In the genomic region with DNA sequence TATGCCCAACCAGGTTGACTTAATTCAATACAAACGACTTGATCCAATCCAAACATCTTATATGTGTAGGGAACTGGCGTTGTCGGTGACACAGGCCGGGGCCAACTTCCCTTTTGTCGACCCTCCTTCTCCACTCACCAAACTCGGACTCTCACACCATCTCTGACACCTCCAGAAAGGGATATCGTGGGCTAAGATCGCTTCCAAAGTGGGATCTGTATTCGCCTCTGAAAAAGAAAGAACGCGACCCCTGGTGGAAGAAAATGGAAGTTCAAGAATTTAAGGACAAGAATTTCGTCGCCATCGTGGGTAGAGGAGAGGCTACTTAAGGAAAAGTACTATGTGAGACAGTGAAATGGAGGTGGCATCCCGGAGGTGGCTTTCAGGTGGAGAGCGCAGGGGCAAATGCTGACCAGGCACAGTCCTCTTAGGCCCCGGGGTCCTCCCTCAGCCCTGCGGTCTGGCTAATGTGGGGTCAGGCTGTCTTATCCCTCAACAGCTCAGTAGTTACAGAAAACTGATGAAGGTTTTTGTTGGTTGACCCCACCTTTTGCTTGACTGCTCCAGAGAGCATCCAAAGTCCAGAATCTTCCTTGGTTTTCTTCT, we compare ENCODE assay signal across 9 mouse cellular contexts. TPM values are rescaled to one million over a fixed set of nuclear protein-coding genes. Genes with fewer than 3 reads are reported as not detected.
DNase-seq lines count a peak whose midpoint lies in the region; ATAC-seq and TF ChIP-seq lines count a peak whose summit lies in the region.
"Had no signal": no experiment of that assay in that cellular context is flagged by ENCODE, and none has a peak within 500 bp of the region (broad histone marks: within the 10 kb centered on the region; RNA-seq: fewer than 3 reads in every experiment).

No protein-coding gene starts in this region.

- WGBS in intestine, postnatal 0 days, result 5% methylated on average over 18 of the region's 18 CpGs
- WGBS in liver, adult 2 months, result 9% methylated on average over 18 of the region's 18 CpGs

- ATAC-seq in granulocyte monocyte progenitor cell, adult 5-6 weeks (replicated peaks; ENCODE audit: poor library complexity, severe bottlenecking), result peak; percentile 50
- ATAC-seq in intestine, postnatal 0 days, result no peak
- ATAC-seq in monocyte, adult 5-6 weeks (replicated peaks; ENCODE audit: insufficient number of reproducible peaks, low FRiP score, low TSS enrichment, poor library complexity, severe bottlenecking), result peak; percentile 41; the same call in 1 of the 2 replicates

- no peaks in the 10 kb centered on the region for H3K27me3 ChIP-seq in MEL (ENCODE audit: control insufficient read depth in 1 of 2, insufficient read depth in 2 of 2, low read length in 2 of 2)
- peaks cover 56% of the 10 kb centered on the region for H3K27me3 ChIP-seq in intestine, postnatal 0 days (replicated peaks; ENCODE audit: control insufficient read depth, insufficient read depth, low read length)
- peaks cover 23% of the 10 kb centered on the region for H3K27me3 ChIP-seq in liver, adult 2 months (ENCODE audit: control insufficient read depth, insufficient read depth, low read length)

- no peak for TF ChIP-seq POLR2A in MEL (IDR thresholded peaks at IDR 0.05; ENCODE audit: control insufficient read depth in 1 of 2, insufficient read depth in 1 of 2, low read depth in 1 of 2, low read length in 2 of 2, poor library complexity in 1 of 2)
- no peak for TF ChIP-seq POLR2A in liver, adult 2 months (IDR thresholded peaks at IDR 0.05; ENCODE audit: extremely low read depth, insufficient read depth, low read length)

- DNase-seq in A20 (ENCODE audit: low read depth, low spot score) (peak; percentile 74), MEL (ENCODE audit: low read depth, low spot score) (peak; percentile 82)
- peak; percentile 86 to 87 for DNase-seq in cerebellum, postnatal 14 days
- peak; percentile 52 for DNase-seq in liver, adult 2 months (ENCODE audit: extremely low read depth, low read depth, low spot score)
- peak; percentile 45 for DNase-seq in thymus, postnatal 4 days

- H3K9me3 ChIP-seq in MEL (replicated peaks; ENCODE audit: insufficient read depth, low read length), result no peaks in the 10 kb centered on the region
- no peaks in the 10 kb centered on the region for H3K9me3 ChIP-seq in intestine, postnatal 0 days (ENCODE audit: control insufficient read depth)

- TF ChIP-seq EP300 in MEL (IDR thresholded peaks at IDR 0.05; ENCODE audit: low read depth in 1 of 2, low read length in 2 of 2), result no peak

- no peak overlapping the region for H3K9ac ChIP-seq in MEL (ENCODE audit: control insufficient read depth, low read depth, low read length, poor library complexity, severe bottlenecking)
- no peak overlapping the region for H3K9ac ChIP-seq in intestine, postnatal 0 days (ENCODE audit: low read depth, low read length)
- no peak overlapping the region for H3K9ac ChIP-seq in liver, adult 2 months (ENCODE audit: low read depth, low read length)

- no peaks in the 10 kb centered on the region for H3K36me3 ChIP-seq in MEL (ENCODE audit: control insufficient read depth in 1 of 2, insufficient read depth in 2 of 2, low read length in 2 of 2)
- no peaks in the 10 kb centered on the region for H3K36me3 ChIP-seq in intestine, postnatal 0 days (ENCODE audit: control insufficient read depth, insufficient read depth)
- no peaks in the 10 kb centered on the region for H3K36me3 ChIP-seq in liver, adult 2 months (ENCODE audit: control insufficient read depth, insufficient read depth, low read length)

- H3K79me2 ChIP-seq in MEL (ENCODE audit: control insufficient read depth, insufficient read depth, low read length, poor library complexity), result no peaks in the 10 kb centered on the region
- H3K79me2 ChIP-seq in liver, adult 2 months (ENCODE audit: control insufficient read depth, insufficient read depth, low read length), result no peaks in the 10 kb centered on the region

- peak overlapping the region; percentile 53 for H3K4me2 ChIP-seq in intestine, postnatal 0 days (replicated peaks; ENCODE audit: low read depth)

- H3K4me3 ChIP-seq in MEL (ENCODE audit: control insufficient read depth in 1 of 2, insufficient read depth in 1 of 2, low read depth in 2 of 2, low read length in 2 of 2), result peak overlapping the region in 1 of 2 experiments; percentile 26; a peak in 1 of 4 replicates
- H3K4me3 ChIP-seq in intestine, postnatal 0 days (ENCODE audit: low read depth, low read length), result peak overlapping the region; percentile 24
- H3K4me3 ChIP-seq in liver, adult 2 months (ENCODE audit: insufficient read depth, low read depth, low read length), result no peak overlapping the region

- H3K4me1 ChIP-seq in MEL (ENCODE audit: control insufficient read depth in 1 of 2, insufficient read depth in 2 of 2, low read length in 2 of 2), result peaks cover 0 to 2% of the 10 kb centered on the region in 2 experiments; a peak in 1 of 4 replicates
- H3K4me1 ChIP-seq in intestine, postnatal 0 days (replicated peaks; ENCODE audit: control insufficient read depth, insufficient read depth, low read length), result peaks cover 12% of the 10 kb centered on the region; the same call in 1 of the 2 replicates
- H3K4me1 ChIP-seq in liver, adult 2 months (ENCODE audit: control insufficient read depth, insufficient read depth, low read length), result peaks cover 14% of the 10 kb centered on the region

- no peak overlapping the region for H3K27ac ChIP-seq in MEL (ENCODE audit: control insufficient read depth, low read depth, low read length)
- no peak overlapping the region for H3K27ac ChIP-seq in intestine, postnatal 0 days (ENCODE audit: low read depth, low read length)
- H3K27ac ChIP-seq in liver, adult 2 months (replicated peaks; ENCODE audit: insufficient read depth, low read depth, low read length), result no peak overlapping the region

- TF ChIP-seq CTCF in MEL (IDR thresholded peaks at IDR 0.05 in 2 of 3, conservative IDR thresholded peaks at IDR 0.05 in 1 of 3; ENCODE audit: control insufficient read depth in 1 of 3, insufficient read depth in 1 of 3, low read depth in 2 of 3, low read length in 3 of 3, poor library complexity in 1 of 3, severe bottlenecking in 1 of 3), result peak; percentile 28 to 84 (median 48); a peak in 5 of 6 replicates
- TF ChIP-seq CTCF in intestine, postnatal 0 days (IDR thresholded peaks at IDR 0.05; ENCODE audit: low read depth), result peak; percentile 87
- peak; percentile 24; the same call in 1 of the 2 replicates for TF ChIP-seq CTCF in liver, adult 2 months (IDR thresholded peaks at IDR 0.05; ENCODE audit: low read depth, low read length)

- TF ChIP-seq RAD21 in MEL (IDR thresholded peaks at IDR 0.05; ENCODE audit: low read depth, low read length), result peak; percentile 69

TF ChIP-seq in MEL, 35 proteins besides CTCF, POLR2A, EP300 and RAD21:
- TF ChIP-seq SIN3A (IDR thresholded peaks at IDR 0.05; ENCODE audit: low read length) (no peak), GABPA (IDR thresholded peaks at IDR 0.05; ENCODE audit: low read depth, low read length) (no peak), MXI1 (IDR thresholded peaks at IDR 0.05; ENCODE audit: low read depth, low read length) (no peak), MAZ (IDR thresholded peaks at IDR 0.05; ENCODE audit: low read depth, low read length) (no peak), CHD2 (IDR thresholded peaks at IDR 0.05; ENCODE audit: low read length) (no peak), ZC3H11A (IDR thresholded peaks at IDR 0.05; ENCODE audit: low read depth, low read length) (peak; percentile 67), ELF1 (IDR thresholded peaks at IDR 0.05; ENCODE audit: low read depth, low read length) (no peak), CHD1 (IDR thresholded peaks at IDR 0.05; ENCODE audit: low read depth, low read length) (no peak), SMC3 (IDR thresholded peaks at IDR 0.05; ENCODE audit: low read depth, low read length) (peak; percentile 94), MYB (IDR thresholded peaks at IDR 0.05; ENCODE audit: low read depth, low read length) (no peak), MAFK (IDR thresholded peaks at IDR 0.05; ENCODE audit: borderline replicate concordance, low read depth, low read length) (no peak), MYC (IDR thresholded peaks at IDR 0.05; ENCODE audit: low read depth, low read length) (no peak)
TF ChIP-seq in MEL: peak in this region for 2.

RNA-seq across cellular contexts. Expression of gene Ostm1, which starts 53.7 kb away (rescaled TPM):
- total RNA-seq in MEL (2012; rRNA removed), result 15.7 and 17.5 TPM in 2 replicates
- 10 to 100 TPM in 1 of 2 experiments, not detected in 1; 13.9 TPM for polyA plus RNA-seq in MEL (2012; ENCODE audit: insufficient read depth in 1 of 2, insufficient read length in 2 of 2, low read depth in 1 of 2, low replicate concordance in 2 of 2, missing spikeins in 1 of 2)
- total RNA-seq in granulocyte monocyte progenitor cell, adult 5-6 weeks (2014; fragmentation: Nextera tagmentation), result 28.9 and 33.4 TPM in 2 replicates
- 47.2 and 48.5 TPM in 2 replicates for total RNA-seq in granulocyte monocyte progenitor cell, adult 5-6 weeks (2017)
- 25.4 and 29.1 TPM in 2 replicates for polyA plus RNA-seq in intestine, postnatal 0 days (2015; fragmentation: Nextera tagmentation; extraction: Ambion mirVana)
- total RNA-seq in liver, adult 2 months (2014; rRNA removed), result 13.3 and 15.4 TPM in 2 replicates
- 7.0 and 7.2 TPM in 2 replicates for polyA plus RNA-seq in liver, adult 2 months (2012; rRNA removed)
- 73.5 to 79.9 TPM (median 79.6 TPM) in 3 replicates for total RNA-seq in monocyte, adult 5-6 weeks (2017)

RNA-seq across cellular contexts. Expression of gene Nr2e1, which starts 53.9 kb away (rescaled TPM):
- 0.03 TPM in 1 of 2 replicates, not detected in the other for total RNA-seq in MEL (2012; rRNA removed)
- polyA plus RNA-seq in MEL (2012; ENCODE audit: insufficient read depth in 1 of 2, insufficient read length in 2 of 2, low read depth in 1 of 2, low replicate concordance in 2 of 2, missing spikeins in 1 of 2), result not detected
- total RNA-seq in granulocyte monocyte progenitor cell, adult 5-6 weeks (2014; fragmentation: Nextera tagmentation), result not detected in 2 replicates
- not detected in 2 replicates for total RNA-seq in granulocyte monocyte progenitor cell, adult 5-6 weeks (2017)
- not detected in 2 replicates for polyA plus RNA-seq in intestine, postnatal 0 days (2015; fragmentation: Nextera tagmentation; extraction: Ambion mirVana)
- not detected in 2 replicates for total RNA-seq in liver, adult 2 months (2014; rRNA removed)
- polyA plus RNA-seq in liver, adult 2 months (2012; rRNA removed), result not detected in 2 replicates
- total RNA-seq in monocyte, adult 5-6 weeks (2017), result not detected in 3 replicates
- total RNA-seq: gastrocnemius, postnatal 36 days had no signal

Comparison
In these comparisons a context has a peak if more than half of its experiments do, and no peak if none do; other contexts are left out.
1. CTCF ChIP-seq: peak in every context shown above with its lines; median percentile 87 in intestine, postnatal 0 days; 48 in MEL; 24 in liver, adult 2 months.